Mouse (Mus musculus) lung, postnatal 0 days (tissue): ENCODE results near the gene Ms4a13.

Source experiments
- CTCF ChIP-seq: IDR thresholded peaks from 2 replicates; pipeline ENCODE4 v1.5.1; 2016; ENCODE audit warnings: antibody characterized with exemption, mild to moderate bottlenecking
- EP300 ChIP-seq: IDR thresholded peaks from 2 replicates; pipeline ENCODE4 v1.6.1; 2016; ENCODE audit warnings: antibody characterized with exemption, mild to moderate bottlenecking, control low read depth

DNA sequence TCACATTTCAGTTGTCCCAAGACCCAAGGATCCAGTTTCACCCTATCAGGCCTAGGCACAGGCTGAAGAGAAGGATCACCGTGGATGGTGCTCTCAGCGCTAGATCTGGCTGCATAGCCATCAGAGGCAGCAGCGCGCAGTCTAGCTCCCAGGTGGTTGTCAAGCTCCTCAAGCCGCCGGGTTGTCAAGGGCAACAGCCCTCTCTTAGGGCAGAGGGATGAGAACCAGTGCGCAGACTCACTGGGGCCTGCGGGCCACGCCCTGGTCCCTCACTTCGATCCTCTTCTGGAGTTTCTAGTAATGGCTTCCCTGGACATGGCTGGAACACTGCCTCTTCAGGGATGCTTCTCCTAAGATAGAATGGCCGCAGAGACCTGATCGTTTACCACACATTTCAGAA is at the start of gene Ms4a13:
- TF ChIP-seq CTCF (no peak), EP300 (no peak)
